Mouse (Mus musculus) MEL (cell line): ENCODE results near the gene Pank4. TPM values are rescaled to one million over a fixed set of nuclear protein-coding genes. Genes with fewer than 3 reads are reported as not detected.

Experiments used
- DNase-seq: peaks from one replicate; pipeline ENCODE4 v3.0.0; 2011; ENCODE audit warnings: low read depth, low spot score
- H3K27ac ChIP-seq: 2 replicates; pipeline ENCODE4 v1.5.1; 2012; ENCODE audit warnings: low read depth, mild to moderate bottlenecking, control low read depth, low read length, moderate library complexity; ENCODE audit not compliant: control insufficient read depth
- H3K27me3 ChIP-seq, 2 experiments: fragments of 150-350 bp in 1 of 2; sonication (generic) in 1 of 2; 2 replicates each; pipeline ENCODE4 v1.6.1; 2012; ENCODE audit warnings: low read length in 2 of 2, mild to moderate bottlenecking in 2 of 2, improper control_type of control experiment in 1 of 2, moderate library complexity in 1 of 2; ENCODE audit not compliant: insufficient read depth in 2 of 2, control insufficient read depth in 1 of 2
- H3K36me3 ChIP-seq, 2 experiments: 2 replicates each; pipeline ENCODE4 v1.6.1; 2012 to 2014; ENCODE audit warnings: low read length in 2 of 2, improper control_type of control experiment in 1 of 2, inconsistent platforms in 1 of 2, mild to moderate bottlenecking in 1 of 2; ENCODE audit not compliant: insufficient read depth in 2 of 2, control insufficient read depth in 1 of 2
- H3K4me1 ChIP-seq, 2 experiments: fragments of 150-350 bp in 1 of 2; sonication (generic) in 1 of 2; 2 replicates each; pipeline ENCODE4 v1.6.1; 2012; ENCODE audit warnings: low read length in 2 of 2, improper control_type of control experiment in 1 of 2, mild to moderate bottlenecking in 1 of 2; ENCODE audit not compliant: insufficient read depth in 2 of 2, control insufficient read depth in 1 of 2
- H3K4me3 ChIP-seq, 2 experiments: fragments of 150-350 bp in 1 of 2; sonication (generic) in 1 of 2; 2 replicates each; pipeline ENCODE4 v1.5.1; 2012; ENCODE audit warnings: low read depth in 2 of 2, low read length in 2 of 2, mild to moderate bottlenecking in 2 of 2, moderate library complexity in 2 of 2, control low read depth in 1 of 2, improper control_type of control experiment in 1 of 2; ENCODE audit not compliant: control insufficient read depth in 1 of 2, insufficient read depth in 1 of 2
- H3K79me2 ChIP-seq: 2 replicates; pipeline ENCODE4 v1.6.1; 2012; ENCODE audit warnings: mild to moderate bottlenecking, low read length, moderate library complexity; ENCODE audit not compliant: control insufficient read depth, poor library complexity, insufficient read depth
- H3K9ac ChIP-seq: 2 replicates; pipeline ENCODE4 v1.6.1; 2012; ENCODE audit warnings: low read depth, mild to moderate bottlenecking, control low read depth, low read length, moderate library complexity; ENCODE audit not compliant: control insufficient read depth, poor library complexity, severe bottlenecking
- H3K9me3 ChIP-seq: fragments of 150-350 bp; sonication (generic); replicated peaks from 2 replicates; pipeline ENCODE4 v1.6.1; 2012; ENCODE audit warnings: mild to moderate bottlenecking, low read length, improper control_type of control experiment, moderate library complexity; ENCODE audit not compliant: insufficient read depth
- CHD1 ChIP-seq: IDR thresholded peaks from 2 replicates; pipeline ENCODE4 v1.6.1; 2012; ENCODE audit warnings: low read depth, mild to moderate bottlenecking, inconsistent platforms, low read length, improper control_type of control experiment
- ELF1 ChIP-seq: IDR thresholded peaks from 2 replicates; pipeline ENCODE4 v1.6.1; 2014; ENCODE audit warnings: low read depth, mild to moderate bottlenecking, inconsistent platforms, low read length, improper control_type of control experiment, moderate library complexity
- GATA1 ChIP-seq: IDR thresholded peaks from 2 replicates; pipeline ENCODE4 v1.6.1; 2011; ENCODE audit warnings: low read depth, low read length, improper control_type of control experiment
- HCFC1 ChIP-seq: IDR thresholded peaks from 2 replicates; pipeline ENCODE4 v1.6.1; 2012; ENCODE audit warnings: low read depth, mild to moderate bottlenecking, inconsistent platforms, low read length, improper control_type of control experiment, moderate library complexity
- KAT2A ChIP-seq: conservative IDR thresholded peaks from 2 replicates; pipeline ENCODE4 v1.6.1; 2012; ENCODE audit warnings: low read depth, low read length, improper control_type of control experiment, inconsistent platforms
- MAFK ChIP-seq: IDR thresholded peaks from 2 replicates; pipeline ENCODE4 v1.6.1; 2011; ENCODE audit warnings: low read depth, mild to moderate bottlenecking, low read length, improper control_type of control experiment, borderline replicate concordance
- MAX ChIP-seq: IDR thresholded peaks from 2 replicates; pipeline ENCODE4 v1.6.1; 2011; ENCODE audit warnings: low read length, improper control_type of control experiment
- MYB ChIP-seq: IDR thresholded peaks from 2 replicates; pipeline ENCODE4 v1.6.1; 2011; ENCODE audit warnings: mild to moderate bottlenecking, low read depth, low read length, improper control_type of control experiment
- MYC ChIP-seq: IDR thresholded peaks from 2 replicates; pipeline ENCODE4 v1.6.1; 2011; ENCODE audit warnings: low read depth, mild to moderate bottlenecking, low read length, improper control_type of control experiment, moderate library complexity
- NELFE ChIP-seq: IDR thresholded peaks from 2 replicates; pipeline ENCODE4 v1.6.1; 2011; ENCODE audit warnings: low read depth, low read length, improper control_type of control experiment
- RAD21 ChIP-seq: IDR thresholded peaks from 2 replicates; pipeline ENCODE4 v1.6.1; 2011; ENCODE audit warnings: mild to moderate bottlenecking, low read depth, low read length, improper control_type of control experiment
- TAL1 ChIP-seq: IDR thresholded peaks from 2 replicates; pipeline ENCODE4 v1.6.1; 2012; ENCODE audit warnings: mild to moderate bottlenecking, inconsistent platforms, low read length, moderate library complexity, mixed read lengths
- TBP ChIP-seq: IDR thresholded peaks from 2 replicates; pipeline ENCODE4 v1.8.0; 2011; ENCODE audit warnings: low read depth, low read length, improper control_type of control experiment
- UBTF ChIP-seq: IDR thresholded peaks from 2 replicates; pipeline ENCODE4 v1.6.1; 2012; ENCODE audit warnings: low read depth, mild to moderate bottlenecking, inconsistent platforms, low read length, improper control_type of control experiment, moderate library complexity, borderline replicate concordance; ENCODE audit not compliant: insufficient read depth
- USF1 ChIP-seq: IDR thresholded peaks from 2 replicates; pipeline ENCODE4 v1.6.1; 2014; ENCODE audit warnings: low read depth, mild to moderate bottlenecking, inconsistent platforms, low read length, improper control_type of control experiment, moderate library complexity
- ZKSCAN1 ChIP-seq: IDR thresholded peaks from 2 replicates; pipeline ENCODE4 v1.6.1; 2012; ENCODE audit warnings: low read depth, mild to moderate bottlenecking, inconsistent platforms, low read length, improper control_type of control experiment, moderate library complexity
- ZMIZ1 ChIP-seq: IDR thresholded peaks from 2 replicates; pipeline ENCODE4 v1.6.1; 2012; ENCODE audit warnings: low read depth, mild to moderate bottlenecking, inconsistent platforms, low read length, improper control_type of control experiment, moderate library complexity
- polyA plus RNA-seq, 2 experiments: library from polyadenylated mRNA; stranded (reverse) in 1 of 2; unstranded in 1 of 2; fragments of >175 nt in 1 of 2; fragments of >200 nt in 1 of 2; gene quantifications; 2 replicates each; pipeline versions ENCODE4 v1.2.1 to v1.2.4; 2012; ENCODE audit warnings: low replicate concordance in 2 of 2, low read depth in 1 of 2; ENCODE audit not compliant: insufficient read length in 2 of 2, insufficient read depth in 1 of 2, missing spikeins in 1 of 2
- total RNA-seq: library from RNA; depleted of rRNA; stranded (reverse); fragments of 300-350 nt; gene quantifications from 2 replicates; pipeline ENCODE4 v1.2.3, GENCODE M21; 2012

Gene Pank4
- total and polyA plus RNA-seq, 3 experiments, result 38.4 to 55.5 TPM; not detected in 1

DNA sequence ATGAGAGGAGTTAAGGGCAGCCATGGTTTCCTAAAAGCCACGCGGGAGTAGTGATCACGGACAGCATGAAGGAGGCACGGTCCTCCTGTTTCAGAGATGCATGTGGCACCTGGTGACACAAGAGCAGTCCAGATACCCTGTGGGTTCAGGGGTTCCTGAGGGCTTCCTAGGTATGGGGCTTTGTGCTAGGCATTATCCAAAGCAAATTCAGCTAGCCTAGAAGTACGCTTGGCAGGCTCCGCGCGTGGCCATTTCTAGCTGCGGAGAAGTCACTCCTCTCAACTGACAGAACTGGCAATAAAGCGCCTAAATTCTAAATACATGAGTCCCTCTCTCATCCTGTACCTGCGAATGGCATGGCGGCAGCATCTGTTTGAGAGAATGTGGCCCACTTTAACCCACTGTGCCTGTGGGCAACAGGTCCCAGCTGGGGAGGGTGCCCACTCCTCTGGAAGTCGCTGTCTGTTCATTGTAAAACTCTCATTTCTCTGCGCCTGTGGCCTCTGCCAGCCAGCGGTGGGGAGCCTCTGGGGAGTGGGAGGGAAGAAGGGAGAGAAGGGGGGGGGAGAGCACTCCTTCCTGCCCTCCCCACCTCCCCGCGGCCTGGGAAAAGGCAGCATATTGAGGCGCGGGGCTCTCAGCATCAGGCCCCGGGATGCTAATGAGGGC, 3.8 kb upstream of the Pank4 start:
- peaks cover 10% of the 10 kb centered on the region for H3K79me2 ChIP-seq
- H3K27ac ChIP-seq, result no peak overlapping the region
- no peak overlapping the region for H3K4me3 ChIP-seq
- H3K36me3 ChIP-seq, result peaks cover 0 to 2% of the 10 kb centered on the region in 2 experiments; a peak in 2 of 4 replicates
- peaks cover 0 to 1% of the 10 kb centered on the region in 2 experiments; a peak in 3 of 4 replicates for H3K4me1 ChIP-seq
- no peak for TF ChIP-seq MYB
- TF ChIP-seq TAL1, result no peak
- no peak for TF ChIP-seq KAT2A
- no peak for TF ChIP-seq RAD21
- no peak for TF ChIP-seq ZMIZ1
- TF ChIP-seq ELF1, result no peak
- TF ChIP-seq NELFE, result no peak
- no peak for TF ChIP-seq MAFK
- no peak for TF ChIP-seq HCFC1
- TF ChIP-seq TBP, result no peak
- no peak for TF ChIP-seq MYC
- TF ChIP-seq ZKSCAN1, result no peak
- H3K27me3 ChIP-seq, result peaks cover 0 to 11% of the 10 kb centered on the region in 2 experiments; a peak in 1 of 4 replicates
- H3K9me3 ChIP-seq, result no peaks in the 10 kb centered on the region
- DNase-seq, result no peak
- H3K9ac ChIP-seq, result no peak overlapping the region

- peaks cover 0 to 9% of the 10 kb centered on the region in 2 experiments; a peak in 1 of 4 replicates for H3K27me3 ChIP-seq
- TF ChIP-seq GATA1, result no peak
- no peak for TF ChIP-seq CHD1
- no peak for TF ChIP-seq UBTF
- no peak for TF ChIP-seq USF1
- no peak for TF ChIP-seq MAX
- no peaks in the 10 kb centered on the region for H3K9me3 ChIP-seq
- no peak within 1 kb of the TSS for H3K9ac ChIP-seq
- H3K79me2 ChIP-seq, result peaks cover 16% of the 10 kb centered on the region
- H3K36me3 ChIP-seq, result peaks cover under 1 to 8% of the 10 kb centered on the region in 2 experiments
- H3K27ac ChIP-seq, result no peak within 1 kb of the TSS
- H3K4me3 ChIP-seq, result no peak within 1 kb of the TSS
- DNase-seq, result no peak
- H3K4me1 ChIP-seq, result peaks cover 0 to 7% of the 10 kb centered on the region in 2 experiments; a peak in 3 of 4 replicates
Measured at GRCm38 (mm10) chr4:154960690-154961225, 3.2 kb upstream of the Pank4 start, which contains the start of gene Hes5. Gene Hes5, plus strand, starts transcription at chr4:154960923.
